Mouse (Mus musculus) Patski (cell line): ENCODE measurements around the gene Arfip1. TPM values are rescaled to one million over a fixed set of nuclear protein-coding genes. Genes with fewer than 3 reads are reported as not detected.

ENCODE experiments used
- ATAC-seq: fragments of 100-300 bp; one replicate; pipeline ENCODE4 v1.8.0; 2021
- CTCF ChIA-PET: fragments of 350-600 bp; sonication (Branson Sonifier 250); formaldehyde crosslinking; loops from one replicate; lab custom pipeline; 2022; ENCODE audit warnings: inconsistent platforms; lab: Charles Lee
- POLR2A ChIA-PET: fragments of 350-600 bp; sonication (Branson Sonifier 250); formaldehyde crosslinking; loops from one replicate; lab custom pipeline; 2022; ENCODE audit warnings: antibody characterized with exemption, inconsistent platforms; lab: Charles Lee
- DNase-seq: peaks from one replicate; pipeline ENCODE4 v3.0.0-alpha.2; 2011; ENCODE audit warnings: low read depth, low spot score
- H3K27me3 ChIP-seq: fragments of 371-371 bp; one replicate; pipeline ENCODE4 v1.5.1; 2021
- CTCF ChIP-seq: fragments of 100-300 bp; IDR thresholded peaks from one replicate; pipeline ENCODE4 v1.5.1; 2021
- in situ Hi-C: fragments of 300-500 bp; cut with MboI; formaldehyde crosslinking; loops from 3 replicates; pipeline ENCODE4 v1.11.1; 2018; ENCODE audit warnings: low pct_unique_long_range_greater_than_20kb, mixed read lengths
- polyA plus RNA-seq: library from polyadenylated mRNA; unstranded; gene quantifications from one replicate; pipeline ENCODE4 v1.2.3, GENCODE M21; 2021

Gene Arfip1
- polyA plus RNA-seq, 1 experiment from 2014 or later: 107 TPM

- ATAC-seq: no peak
- ChIA-PET CTCF (interaction anchor here (0.7 to 3.6 kb wide), 17 partner anchors 10 to 166 kb away, joined by 3 to 26 read pairs (median 4); no protein-coding TSS in a partner anchor), POLR2A (interaction anchor here (0.6 to 2.3 kb wide), 12 partner anchors 10 to 192 kb away, joined by 3 to 8 read pairs (median 4); no protein-coding TSS in a partner anchor)
- H3K27me3 ChIP-seq: no peaks in the 10 kb centered on the region
- DNase-seq: no peak
- TF ChIP-seq CTCF: no peak
- in situ Hi-C loops: loop anchor here (5.0 to 10.0 kb wide), 2 partner anchors 136 to 164 kb away; no protein-coding TSS in a partner anchor
These were observed 101.3 kb downstream of the Arfip1 start for GRCm38 (mm10) chr3:84481104-84481503.

DNA sequence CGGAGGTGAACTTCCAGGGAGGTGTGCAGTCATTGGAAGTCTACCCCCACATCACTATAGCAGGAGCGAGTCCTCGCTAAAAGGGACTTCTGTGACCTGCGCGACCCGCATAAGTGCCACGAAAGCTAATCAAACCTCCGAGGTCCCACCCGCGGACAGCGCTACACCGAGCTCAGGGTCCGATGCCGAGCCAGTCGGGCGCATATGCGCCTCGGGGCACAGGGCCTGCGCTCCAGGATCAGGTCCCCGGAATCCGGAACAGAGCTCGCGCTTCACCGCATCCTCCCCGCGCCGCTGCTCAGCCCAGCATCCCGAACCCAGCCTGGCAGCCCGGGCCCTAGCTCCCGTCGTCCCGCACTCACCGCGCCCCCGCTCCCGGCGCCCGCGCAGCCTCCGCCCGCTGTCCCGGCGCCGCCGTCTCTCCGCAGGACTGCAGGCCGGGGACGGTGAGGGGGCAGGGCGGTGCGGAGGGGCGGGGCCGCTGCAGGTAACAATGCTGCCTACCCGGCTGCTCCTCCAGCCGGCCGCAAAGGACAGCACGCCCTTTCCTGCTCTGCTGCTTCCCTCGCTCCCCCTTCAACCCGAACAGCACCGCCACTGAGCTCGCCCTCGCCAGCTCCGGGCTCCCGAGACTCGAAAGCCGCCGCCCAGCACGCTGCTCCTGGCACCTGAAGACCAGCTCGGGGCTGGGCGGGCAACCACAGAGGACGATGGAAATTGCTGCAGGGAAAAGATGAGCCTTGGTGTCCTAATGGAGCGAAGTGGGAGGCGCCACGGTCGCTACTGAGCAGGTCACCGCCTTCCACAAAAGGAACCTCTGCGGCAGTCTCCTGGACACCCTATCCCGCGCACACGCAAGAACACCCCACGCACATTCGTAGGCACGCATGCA, 102.2 kb downstream of the Arfip1 start, which contains the start of gene Fhdc1:
Fhdc1 (minus strand) TSS at position 424 of the 892 bp plus-strand sequence.
- peak; percentile 66 for ATAC-seq
- CTCF ChIA-PET: interaction anchor here (0.7 to 3.6 kb wide), 19 partner anchors 10 to 166 kb away, joined by 3 to 26 read pairs (median 4); no protein-coding TSS in a partner anchor
- H3K27me3 ChIP-seq: no peaks in the 10 kb centered on the region
- DNase-seq: no peak
- TF ChIP-seq CTCF: no peak
- POLR2A ChIA-PET: interaction anchor here (0.6 to 2.3 kb wide), 14 partner anchors 18 to 166 kb away, joined by 3 to 8 read pairs (median 3); no protein-coding TSS in a partner anchor
- in situ Hi-C loops: loop anchor here (5.0 to 10.0 kb wide), 2 partner anchors 135 to 163 kb away; no protein-coding TSS in a partner anchor

GRCm38 (mm10) chr3:84479293-84480005, 103.0 kb downstream of the Arfip1 start:
- H3K27me3 ChIP-seq: no peaks in the 10 kb centered on the region
- no peak for TF ChIP-seq CTCF
- DNase-seq: no peak
- POLR2A ChIA-PET: interaction anchor here (0.6 to 2.3 kb wide), 10 partner anchors 17 to 300 kb away, joined by 3 to 7 read pairs (median 3); no protein-coding TSS in a partner anchor
- peak; percentile 11 for ATAC-seq
- in situ Hi-C loops: loop anchor here (5.0 to 10.0 kb wide), 2 partner anchors 135 to 162 kb away; no protein-coding TSS in a partner anchor
- CTCF ChIA-PET: interaction anchor here (0.6 to 3.6 kb wide), 13 partner anchors 11 to 165 kb away, joined by 3 to 26 read pairs (median 4); no protein-coding TSS in a partner anchor

GRCm38 (mm10) chr3:84478896-84479292, 103.5 kb downstream of the Arfip1 start:
- no peak for TF ChIP-seq CTCF
- ATAC-seq (no peak), DNase-seq (no peak)
- ChIA-PET POLR2A (interaction anchor here (0.6 to 2.0 kb wide), 6 partner anchors 16 to 300 kb away, joined by 3 to 7 read pairs (median 4); no protein-coding TSS in a partner anchor), CTCF (interaction anchor here (0.6 to 3.6 kb wide), 11 partner anchors 11 to 164 kb away, joined by 3 to 26 read pairs (median 3); no protein-coding TSS in a partner anchor)
- in situ Hi-C loops: no loop called here
- H3K27me3 ChIP-seq: no peaks in the 10 kb centered on the region

- POLR2A ChIA-PET: no interaction called here
- DNase-seq: no peak
- H3K27me3 ChIP-seq: no peaks in the 10 kb centered on the region
- no peak for TF ChIP-seq CTCF
- in situ Hi-C loops: no loop called here
- CTCF ChIA-PET: interaction anchor here (0.8 to 3.6 kb wide), 7 partner anchors 21 to 164 kb away, joined by 3 to 26 read pairs (median 3); no protein-coding TSS in a partner anchor
- ATAC-seq: no peak
These were observed 104.2 kb downstream of the Arfip1 start for GRCm38 (mm10) chr3:84478195-84478594.

- in situ Hi-C loops: no loop called here
- POLR2A ChIA-PET: interaction anchor here (1.0 kb wide), 1 partner anchor 42 kb away, joined by 3 read pairs; no protein-coding TSS in a partner anchor
- H3K27me3 ChIP-seq: no peaks in the 10 kb centered on the region
- CTCF ChIA-PET: interaction anchor here (0.8 to 1.5 kb wide), 4 partner anchors 22 to 125 kb away, joined by 3 read pairs; no protein-coding TSS in a partner anchor
- DNase-seq (no peak), ATAC-seq (no peak)
- TF ChIP-seq CTCF: no peak
These were observed 104.9 kb downstream of the Arfip1 start for GRCm38 (mm10) chr3:84477498-84477897.

DNA sequence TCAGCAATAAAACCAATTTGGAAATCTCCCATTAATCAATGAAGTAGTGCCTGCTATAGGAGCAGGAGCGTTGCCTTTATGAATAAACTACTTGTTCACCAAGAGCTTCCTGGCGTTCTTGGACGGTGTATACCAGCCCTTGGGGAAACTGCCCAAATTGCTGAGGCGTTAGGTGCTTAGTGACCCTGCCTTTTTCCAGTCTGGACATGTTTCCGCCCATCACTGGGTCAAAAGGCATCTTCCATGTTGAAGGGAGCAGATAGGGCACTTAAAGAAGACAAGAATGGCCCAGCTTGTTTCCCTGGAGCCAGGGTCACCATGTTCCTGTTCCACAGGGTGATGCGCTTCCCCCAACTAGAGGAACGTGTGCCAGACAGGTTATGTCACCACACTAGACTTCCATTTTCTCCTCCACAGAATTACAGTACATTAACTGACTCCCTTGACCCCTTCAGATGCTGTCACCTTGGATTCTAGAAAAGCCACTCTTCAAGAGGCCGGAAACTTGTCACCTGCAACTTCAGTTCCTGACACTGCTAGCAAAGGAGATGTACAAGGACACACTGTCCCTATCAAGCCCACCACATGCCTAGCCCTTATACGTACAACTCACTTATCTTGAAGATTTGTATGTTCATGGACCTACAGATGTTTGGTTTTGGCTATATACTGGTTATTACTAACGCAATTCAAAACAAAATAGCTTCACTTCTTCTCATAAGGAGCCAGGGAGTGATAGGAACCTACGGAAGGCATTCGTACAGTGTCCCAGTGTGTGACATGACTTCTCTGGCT, 107.2 kb downstream of the Arfip1 start:
- in situ Hi-C loops: no loop called here
- CTCF ChIA-PET: interaction anchor here (0.9 to 1.4 kb wide), 5 partner anchors 18 to 130 kb away, joined by 3 to 4 read pairs (median 3); no protein-coding TSS in a partner anchor

GRCm38 (mm10) chr3:84474398-84474797, 108.0 kb downstream of the Arfip1 start:
- TF ChIP-seq CTCF: no peak
- DNase-seq: no peak
- ATAC-seq: no peak
- H3K27me3 ChIP-seq: no peaks in the 10 kb centered on the region
- in situ Hi-C loops: no loop called here
- ChIA-PET POLR2A (interaction anchor here (0.5 kb wide), 1 partner anchor 22 kb away, joined by 3 read pairs; no protein-coding TSS in a partner anchor), CTCF (interaction anchor here (0.9 to 1.4 kb wide), 4 partner anchors 17 to 129 kb away, joined by 3 to 4 read pairs (median 3); no protein-coding TSS in a partner anchor)

More for the DNA sequence above, 107.2 kb downstream of the Arfip1 start:
- ATAC-seq: no peak
- no peak for DNase-seq
- POLR2A ChIA-PET: interaction anchor here (1.1 kb wide), 1 partner anchor 118 kb away, joined by 5 read pairs; no protein-coding TSS in a partner anchor
- TF ChIP-seq CTCF: no peak
- H3K27me3 ChIP-seq: no peaks in the 10 kb centered on the region
